Mouse (Mus musculus): ENCODE measurements around the gene Dand5.

The Dand5 gene

GRCm38 (mm10) chr8:84822723-84823122, at the start of gene Dand5:
Dand5 (minus strand) TSS chr8:84822823.
- no peak for DNase-seq (ENCODE audit: low read depth, low spot score)

GRCm38 (mm10) chr8:84871376-84872308, 49.0 kb upstream of the Dand5 start, which contains the start of gene Syce2:
Syce2 (plus strand) TSS chr8:84872111.
- DNase-seq (ENCODE audit: low read depth, low spot score) = peak; percentile 93

- DNase-seq (ENCODE audit: low read depth, low spot score) = peak; percentile 93
Measured at GRCm38 (mm10) chr8:84856864-84857441, 34.3 kb upstream of the Dand5 start, which contains the start of gene Farsa. Farsa (plus strand) TSS chr8:84856989.

- no peak for DNase-seq (ENCODE audit: low read depth, low spot score)
Measured at GRCm38 (mm10) chr8:84856434-84856833, 33.8 kb upstream of the Dand5 start.

GRCm38 (mm10) chr8:84847684-84848435, 25.2 kb upstream of the Dand5 start:
- peak; percentile 48 for DNase-seq (ENCODE audit: low read depth, low spot score)

GRCm38 (mm10) chr8:84846722-84847572, 24.3 kb upstream of the Dand5 start, which contains the start of gene Calr:
Calr (minus strand) TSS chr8:84846934.
- DNase-seq (ENCODE audit: low read depth, low spot score) = peak; percentile 100

- DNase-seq (ENCODE audit: low read depth, low spot score) = peak; percentile 68
Measured at GRCm38 (mm10) chr8:84846094-84846721, 23.6 kb upstream of the Dand5 start.

GRCm38 (mm10) chr8:84845355-84846093, 22.9 kb upstream of the Dand5 start:
- peak; percentile 34 for DNase-seq (ENCODE audit: low read depth, low spot score)

GRCm38 (mm10) chr8:84844397-84845070, 21.9 kb upstream of the Dand5 start:
- peak; percentile 34 for DNase-seq (ENCODE audit: low read depth, low spot score)

GRCm38 (mm10) chr8:84841514-84841913, 18.9 kb upstream of the Dand5 start:
- DNase-seq (ENCODE audit: low read depth, low spot score) = no peak

GRCm38 (mm10) chr8:84840248-84840999, 17.8 kb upstream of the Dand5 start, which contains the start of gene Rad23a:
Rad23a (minus strand) TSS chr8:84840665.
- DNase-seq (ENCODE audit: low read depth, low spot score) = peak; percentile 98

GRCm38 (mm10) chr8:84839875-84840247, 17.2 kb upstream of the Dand5 start:
- no peak for DNase-seq (ENCODE audit: low read depth, low spot score)

- DNase-seq (ENCODE audit: low read depth, low spot score) = no peak
Measured at GRCm38 (mm10) chr8:84839411-84839810, 16.8 kb upstream of the Dand5 start.

GRCm38 (mm10) chr8:84838513-84838912, 15.9 kb upstream of the Dand5 start:
- DNase-seq (ENCODE audit: low read depth, low spot score) = no peak

- DNase-seq (ENCODE audit: low read depth, low spot score) = no peak
Measured at GRCm38 (mm10) chr8:84837912-84838470, 15.4 kb upstream of the Dand5 start.

GRCm38 (mm10) chr8:84837149-84837911, 14.7 kb upstream of the Dand5 start:
- no peak for DNase-seq (ENCODE audit: low read depth, low spot score)
